Mouse (Mus musculus) kidney, postnatal 10 days (tissue): ENCODE measurements around the gene Mfsd14b.

ENCODE experiments used
- DNase-seq: peaks from one replicate; pipeline ENCODE4 v3.0.0; 2021; ENCODE audit warnings: mixed read lengths

The Mfsd14b gene

GRCm38 (mm10) chr13:65112459-65113110 lies at the start of gene Mfsd14b:
Gene Mfsd14b (minus strand): TSS chr13:65112975.
- peak; percentile 93 for DNase-seq

GRCm38 (mm10) chr13:65149940-65150339 lies 37.2 kb upstream of the Mfsd14b start, which contains the start of gene Olfr466:
Gene Olfr466 (plus strand): TSS chr13:65150240.
- DNase-seq, result no peak

GRCm38 (mm10) chr13:65137789-65138188 lies 25.0 kb upstream of the Mfsd14b start, which contains the start of gene Olfr465-ps1:
Gene Olfr465-ps1 (plus strand): TSS chr13:65138089.
- DNase-seq, result no peak

GRCm38 (mm10) chr13:65127063-65127847 lies 14.5 kb upstream of the Mfsd14b start:
- no peak for DNase-seq

GRCm38 (mm10) chr13:65122111-65122510 lies 9.3 kb upstream of the Mfsd14b start:
- no peak for DNase-seq

- DNase-seq, result no peak
Observed at GRCm38 (mm10) chr13:65120984-65121383, 8.2 kb upstream of the Mfsd14b start.

- DNase-seq, result no peak
Observed at GRCm38 (mm10) chr13:65113239-65113638, 464 bp upstream of the Mfsd14b start.

GRCm38 (mm10) chr13:65111961-65112360 lies 814 bp downstream of the Mfsd14b start:
- DNase-seq, result peak; percentile 40

GRCm38 (mm10) chr13:65101232-65101631 lies 11.5 kb downstream of the Mfsd14b start:
- DNase-seq, result no peak

- no peak for DNase-seq
Observed at GRCm38 (mm10) chr13:65100678-65101077, 12.1 kb downstream of the Mfsd14b start.

GRCm38 (mm10) chr13:65097018-65097417 lies 15.8 kb downstream of the Mfsd14b start:
- DNase-seq, result no peak

- DNase-seq, result no peak
Observed at GRCm38 (mm10) chr13:65095923-65096322, 16.9 kb downstream of the Mfsd14b start.

GRCm38 (mm10) chr13:65069969-65070368 lies 42.8 kb downstream of the Mfsd14b start:
- no peak for DNase-seq

GRCm38 (mm10) chr13:65052660-65053059 lies 60.1 kb downstream of the Mfsd14b start, which contains the start of gene Prss47:
Gene Prss47 (minus strand): TSS chr13:65052760.
- DNase-seq, result no peak

GRCm38 (mm10) chr13:65035057-65035456 lies 77.7 kb downstream of the Mfsd14b start:
- peak; percentile 4 for DNase-seq

- no peak for DNase-seq
Observed at GRCm38 (mm10) chr13:65032758-65033157, 80.0 kb downstream of the Mfsd14b start, which contains the start of gene Spata31d1c. Gene Spata31d1c (plus strand): TSS chr13:65033058.
